Mouse (Mus musculus) ES-Bruce4 (cell line): ENCODE measurements at regions not wholly inside any gene's neighbourhood (a gene's known extent, or its start where the extent isn't known, plus 50 kb on each side); places are given as distances from the start of the nearest gene placed in this dataset.

ENCODE experiments used
- H3K27ac ChIP-seq: 2 replicates; pipeline ENCODE4 v1.5.1; 2012; ENCODE audit warnings: low read length, inconsistent platforms; ENCODE audit not compliant: insufficient read depth
- H3K27me3 ChIP-seq: 2 replicates; pipeline ENCODE4 v1.6.1; 2012; ENCODE audit warnings: mild to moderate bottlenecking, low read length, inconsistent platforms; ENCODE audit not compliant: control insufficient read depth, poor library complexity, insufficient read depth, severe bottlenecking
- H3K36me3 ChIP-seq: 2 replicates; pipeline ENCODE4 v1.6.1; 2012; ENCODE audit warnings: inconsistent platforms, mild to moderate bottlenecking, low read length, moderate library complexity; ENCODE audit not compliant: control insufficient read depth, poor library complexity, insufficient read depth, severe bottlenecking
- H3K4me1 ChIP-seq: one replicate; pipeline ENCODE4 v1.8.1; 2011; ENCODE audit warnings: low read length; ENCODE audit not compliant: control insufficient read depth, insufficient read depth
- H3K4me3 ChIP-seq: 2 replicates; pipeline ENCODE4 v1.5.1; 2011; ENCODE audit warnings: low read depth, mild to moderate bottlenecking, low read length
- H3K9ac ChIP-seq: 2 replicates; pipeline ENCODE4 v1.6.1; 2012; ENCODE audit warnings: low read depth, mild to moderate bottlenecking, inconsistent platforms; ENCODE audit not compliant: poor library complexity, severe bottlenecking
- H3K9me3 ChIP-seq: replicated peaks from 2 replicates; pipeline ENCODE4 v1.6.1; 2012; ENCODE audit warnings: mild to moderate bottlenecking, low read length, inconsistent platforms; ENCODE audit not compliant: control insufficient read depth, poor library complexity, insufficient read depth, severe bottlenecking
- CTCF ChIP-seq: IDR thresholded peaks from one replicate; pipeline ENCODE4 v1.8.1; 2011; ENCODE audit warnings: low read depth, low read length
- EP300 ChIP-seq: IDR thresholded peaks from 2 replicates; pipeline ENCODE4 v1.6.1; 2011; ENCODE audit warnings: low read depth, low read length; ENCODE audit not compliant: insufficient read depth
- POLR2A ChIP-seq: IDR thresholded peaks from one replicate; pipeline ENCODE4 v1.8.1; 2011; ENCODE audit warnings: low read length; ENCODE audit not compliant: insufficient read depth

DNA sequence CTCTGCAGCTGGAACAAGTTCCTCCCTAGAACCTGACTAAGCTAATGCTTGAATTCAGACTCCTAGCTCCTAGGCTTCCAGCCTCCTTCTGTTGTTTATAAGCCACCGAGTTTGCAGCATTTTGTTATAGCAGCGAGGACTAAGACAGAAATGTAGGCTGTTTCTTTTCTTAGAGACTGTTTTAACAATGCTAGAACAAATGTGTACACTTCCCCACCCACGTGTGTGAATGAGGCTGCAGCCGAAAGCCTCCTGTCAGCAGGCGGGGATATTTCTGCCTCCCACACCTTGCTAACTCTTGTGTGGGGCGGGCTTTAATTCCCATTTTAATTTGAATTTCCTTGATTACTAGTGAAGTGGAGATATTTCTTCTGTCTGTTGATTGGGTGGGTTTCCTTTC is 153.4 kb downstream of the Otoa start:
- no peak for TF ChIP-seq EP300
- TF ChIP-seq POLR2A, result no peak

DNA sequence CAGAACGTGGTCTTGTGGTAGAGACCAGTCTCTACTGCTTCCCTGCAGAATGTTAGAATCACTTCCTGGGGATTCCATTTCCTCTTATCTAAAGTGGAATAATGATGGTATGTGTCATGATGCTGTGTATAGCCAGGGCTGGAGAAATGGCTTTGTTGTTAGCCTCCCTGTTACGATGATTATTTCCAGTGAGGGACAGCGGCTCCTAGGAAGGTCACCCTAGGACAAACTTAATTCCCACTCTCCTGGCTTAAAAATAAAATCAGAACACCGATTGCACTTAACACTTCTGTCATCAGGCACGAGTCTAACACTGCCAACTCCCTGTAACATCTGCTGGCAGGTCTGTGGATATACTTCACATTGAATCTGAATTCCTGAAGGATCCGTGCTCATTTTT is 151.9 kb upstream of the Hs3st2 start:
- Histone ChIP-seq H3K9ac (no peak overlapping the region), H3K27ac (no peak overlapping the region), H3K4me3 (no peak overlapping the region), H3K4me1 (no peaks in the 10 kb centered on the region), H3K27me3 (no peaks in the 10 kb centered on the region), H3K9me3 (no peaks in the 10 kb centered on the region), H3K36me3 (no peaks in the 10 kb centered on the region)
- TF ChIP-seq POLR2A (no peak), CTCF (no peak), EP300 (no peak)

More for the DNA sequence above, 153.4 kb downstream of the Otoa start:
- Histone ChIP-seq H3K4me1 (no peaks in the 10 kb centered on the region), H3K9ac (no peak overlapping the region), H3K36me3 (no peaks in the 10 kb centered on the region), H3K27me3 (no peaks in the 10 kb centered on the region), H3K27ac (no peak overlapping the region), H3K4me3 (no peak overlapping the region), H3K9me3 (no peaks in the 10 kb centered on the region)

GRCm38 (mm10) chr7:121247845-121248244 is 143.8 kb upstream of the Hs3st2 start:
- H3K4me3 ChIP-seq, result no peak overlapping the region
- H3K27me3 ChIP-seq, result no peaks in the 10 kb centered on the region
- no peak overlapping the region for H3K27ac ChIP-seq
- H3K4me1 ChIP-seq, result no peaks in the 10 kb centered on the region
- H3K9me3 ChIP-seq, result no peaks in the 10 kb centered on the region
- no peak for TF ChIP-seq EP300
- TF ChIP-seq POLR2A, result no peak
- no peak for TF ChIP-seq CTCF
- no peak overlapping the region for H3K9ac ChIP-seq
- H3K36me3 ChIP-seq, result no peaks in the 10 kb centered on the region

DNA sequence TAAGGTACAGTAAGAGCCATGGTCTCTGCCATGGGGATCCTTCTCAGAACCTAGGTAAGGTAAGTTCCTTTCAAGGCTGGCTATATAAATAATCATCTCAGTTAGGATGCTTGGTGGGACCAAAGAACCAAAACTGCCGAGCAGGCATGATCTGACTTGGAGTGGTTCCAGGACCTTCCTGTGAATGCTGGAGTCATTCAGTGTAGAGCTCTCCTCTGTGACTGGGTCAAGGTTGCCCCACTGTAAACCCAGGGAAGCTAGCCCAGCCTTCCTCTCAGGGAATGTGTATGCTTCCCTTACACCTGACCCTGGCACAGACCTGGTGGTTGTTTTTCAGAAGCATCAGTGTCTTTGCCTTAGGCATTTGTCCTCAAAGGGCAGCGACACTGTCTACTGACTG is 134.2 kb upstream of the Hs3st2 start:
- no peaks in the 10 kb centered on the region for H3K27me3 ChIP-seq
- no peaks in the 10 kb centered on the region for H3K36me3 ChIP-seq
- H3K9ac ChIP-seq, result no peak overlapping the region
- H3K4me1 ChIP-seq, result no peaks in the 10 kb centered on the region
- TF ChIP-seq EP300 (no peak), POLR2A (no peak), CTCF (no peak)
- H3K27ac ChIP-seq, result no peak overlapping the region
- H3K9me3 ChIP-seq, result no peaks in the 10 kb centered on the region
- no peak overlapping the region for H3K4me3 ChIP-seq

DNA sequence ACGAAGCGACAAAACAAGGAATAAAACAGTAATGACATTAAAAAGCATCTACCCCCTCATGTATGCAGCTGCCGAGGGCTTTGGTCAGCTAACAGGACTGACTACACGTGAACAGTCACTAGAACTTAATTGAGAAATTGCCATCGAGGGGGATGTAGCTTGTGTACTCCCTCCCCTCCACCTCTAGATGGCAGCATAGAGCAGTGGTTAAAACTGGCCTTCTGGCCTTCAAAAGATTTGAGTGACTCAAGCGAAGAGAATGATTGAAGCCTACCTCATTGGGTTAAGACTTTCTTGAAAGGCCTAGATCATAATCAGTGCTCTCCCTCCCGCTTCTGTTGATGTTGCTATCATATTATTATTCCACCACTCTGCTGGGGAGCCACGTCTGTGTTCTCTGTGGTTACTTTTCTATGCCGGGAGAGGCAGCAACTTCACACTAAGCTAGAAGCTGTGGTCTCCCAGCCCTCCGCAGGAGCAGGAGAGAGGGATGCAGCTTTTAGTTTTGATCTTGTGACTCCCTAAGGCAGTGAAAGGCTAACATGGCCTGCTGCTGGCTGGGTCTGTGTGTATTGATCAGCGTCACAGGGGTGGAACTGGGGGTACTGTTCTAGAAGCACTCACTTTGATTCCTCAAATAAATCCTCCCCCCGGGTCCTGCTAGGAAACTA is 132.7 kb upstream of the Hs3st2 start:
- H3K4me3 ChIP-seq, result no peak overlapping the region

GRCm38 (mm10) chr7:121259497-121260009 is 132.1 kb upstream of the Hs3st2 start:
- Histone ChIP-seq H3K27me3 (no peaks in the 10 kb centered on the region), H3K4me1 (no peaks in the 10 kb centered on the region)

More for the DNA sequence above, 132.7 kb upstream of the Hs3st2 start:
- Histone ChIP-seq H3K4me1 (no peaks in the 10 kb centered on the region), H3K36me3 (no peaks in the 10 kb centered on the region), H3K9ac (no peak overlapping the region), H3K9me3 (no peaks in the 10 kb centered on the region), H3K27ac (no peak overlapping the region), H3K27me3 (no peaks in the 10 kb centered on the region)
- TF ChIP-seq EP300, result no peak
- TF ChIP-seq POLR2A, result no peak
- TF ChIP-seq CTCF, result no peak

More at GRCm38 (mm10) chr7:121259497-121260009, 132.1 kb upstream of the Hs3st2 start:
- no peak overlapping the region for H3K9ac ChIP-seq
- H3K4me3 ChIP-seq, result no peak overlapping the region
- H3K36me3 ChIP-seq, result no peaks in the 10 kb centered on the region
- no peaks in the 10 kb centered on the region for H3K9me3 ChIP-seq
- TF ChIP-seq EP300 (no peak), POLR2A (no peak), CTCF (no peak)
- no peak overlapping the region for H3K27ac ChIP-seq
